Mouse (Mus musculus): ENCODE measurements at regions not wholly inside any gene's neighbourhood (a gene's known extent, or its start where the extent isn't known, plus 50 kb on each side); places are given as distances from the start of the nearest gene placed in this dataset.

- no peak for ATAC-seq (replicated peaks; ENCODE audit: low FRiP score, poor library complexity, severe bottlenecking)
Measured at GRCm38 (mm10) chr4:33589207-33589606, 279.1 kb downstream of the Rngtt start.

GRCm38 (mm10) chr4:33594997-33595657, 285.0 kb downstream of the Rngtt start:
- ATAC-seq (replicated peaks; ENCODE audit: low FRiP score, poor library complexity, severe bottlenecking) = no peak

GRCm38 (mm10) chr4:33595763-33596162, 285.7 kb downstream of the Rngtt start:
- no peak for ATAC-seq (replicated peaks; ENCODE audit: low FRiP score, poor library complexity, severe bottlenecking)

- ATAC-seq (replicated peaks; ENCODE audit: low FRiP score, poor library complexity, severe bottlenecking) = no peak
Measured at GRCm38 (mm10) chr4:33599966-33600365, 289.9 kb downstream of the Rngtt start.

GRCm38 (mm10) chr4:33600805-33601204, 290.7 kb downstream of the Rngtt start:
- ATAC-seq (replicated peaks; ENCODE audit: low FRiP score, poor library complexity, severe bottlenecking) = no peak

- no peak for ATAC-seq (replicated peaks; ENCODE audit: low FRiP score, poor library complexity, severe bottlenecking)
Measured at GRCm38 (mm10) chr4:33604636-33605035, 294.5 kb downstream of the Rngtt start.

GRCm38 (mm10) chr4:33639821-33640575, 284.4 kb upstream of the Cnr1 start:
- ATAC-seq (replicated peaks; ENCODE audit: low FRiP score, poor library complexity, severe bottlenecking) = no peak

- ATAC-seq (replicated peaks; ENCODE audit: low FRiP score, poor library complexity, severe bottlenecking) = no peak
Measured at GRCm38 (mm10) chr4:33640576-33641255, 283.7 kb upstream of the Cnr1 start.

GRCm38 (mm10) chr4:33641883-33642282, 282.5 kb upstream of the Cnr1 start:
- no peak for ATAC-seq (replicated peaks; ENCODE audit: low FRiP score, poor library complexity, severe bottlenecking)

- no peak for ATAC-seq (replicated peaks; ENCODE audit: low FRiP score, poor library complexity, severe bottlenecking)
Measured at GRCm38 (mm10) chr4:33642526-33642925, 281.9 kb upstream of the Cnr1 start.

- no peak for ATAC-seq (replicated peaks; ENCODE audit: low FRiP score, poor library complexity, severe bottlenecking)
Measured at GRCm38 (mm10) chr4:33645217-33645616, 279.2 kb upstream of the Cnr1 start.

- ATAC-seq (replicated peaks; ENCODE audit: low FRiP score, poor library complexity, severe bottlenecking) = no peak
Measured at GRCm38 (mm10) chr4:33651292-33651691, 273.1 kb upstream of the Cnr1 start.

- no peak for ATAC-seq (replicated peaks; ENCODE audit: low FRiP score, poor library complexity, severe bottlenecking)
Measured at GRCm38 (mm10) chr4:33659766-33660165, 264.6 kb upstream of the Cnr1 start.

- ATAC-seq (replicated peaks; ENCODE audit: low FRiP score, poor library complexity, severe bottlenecking) = no peak
Measured at GRCm38 (mm10) chr4:33660553-33660952, 263.8 kb upstream of the Cnr1 start.

- ATAC-seq (replicated peaks; ENCODE audit: low FRiP score, poor library complexity, severe bottlenecking) = peak; percentile 93
Measured at GRCm38 (mm10) chr4:33661862-33662261, 262.5 kb upstream of the Cnr1 start.

- no peak for ATAC-seq (replicated peaks; ENCODE audit: low FRiP score, poor library complexity, severe bottlenecking)
Measured at GRCm38 (mm10) chr4:33662965-33663364, 261.4 kb upstream of the Cnr1 start.

GRCm38 (mm10) chr4:33663616-33664473, 260.5 kb upstream of the Cnr1 start:
- ATAC-seq (replicated peaks; ENCODE audit: low FRiP score, poor library complexity, severe bottlenecking) = no peak

GRCm38 (mm10) chr4:33664474-33664822, 259.9 kb upstream of the Cnr1 start:
- no peak for ATAC-seq (replicated peaks; ENCODE audit: low FRiP score, poor library complexity, severe bottlenecking)

GRCm38 (mm10) chr4:33665250-33665873, 259.0 kb upstream of the Cnr1 start:
- no peak for ATAC-seq (replicated peaks; ENCODE audit: low FRiP score, poor library complexity, severe bottlenecking)

- ATAC-seq (replicated peaks; ENCODE audit: low FRiP score, poor library complexity, severe bottlenecking) = no peak
Measured at GRCm38 (mm10) chr4:33668431-33668830, 256.0 kb upstream of the Cnr1 start.

All from erythroid progenitor cell, adult 5-6 weeks (primary cell).